11 mouse cellular contexts compared by ENCODE assay signal in genomic region chr1:171183620-171184019, GRCm38 (mm10). TPM values are rescaled to one million over a fixed set of nuclear protein-coding genes. Genes with fewer than 3 reads are reported as not detected.
DNase-seq lines count a peak whose midpoint lies in the region; ATAC-seq lines count a peak whose summit lies in the region.
"Had no signal": no experiment of that assay in that cellular context is flagged by ENCODE, and none has a peak within 500 bp of the region (broad histone marks: within the 10 kb centered on the region; RNA-seq: fewer than 3 reads in every experiment).

No protein-coding gene starts in this region.

- peak; percentile 45 for DNase-seq in adrenal gland, postnatal 14 days
- DNase-seq in adrenal gland, adult 18-20 months (ENCODE audit: low spot score in 2 of 2), result no peak
- peak; percentile 33 for DNase-seq in midbrain, embryonic 11.5 days (ENCODE audit: low spot score, missing footprints)
- DNase-seq in midbrain, embryonic 14.5 days, result no peak
- DNase-seq in heart, postnatal 4 days, result peak; percentile 69
- DNase-seq in testis, postnatal 14 days (ENCODE audit: low spot score), result no peak
- no peak for DNase-seq in cerebellum, adult 8-10 months
- no peak for DNase-seq in adipocyte (ENCODE audit: low spot score)
- DNase-seq: cerebellum, adult 9-11 months had no signal

- H3K36me3 ChIP-seq in midbrain, embryonic 11.5 days (ENCODE audit: control insufficient read depth, insufficient read depth, low read length), result no peaks in the 10 kb centered on the region
- no peaks in the 10 kb centered on the region for H3K36me3 ChIP-seq in midbrain, embryonic 14.5 days (ENCODE audit: control insufficient read depth, insufficient read depth, low read length)
- H3K36me3 ChIP-seq: forebrain, embryonic 12.5 days had no signal

- no peak overlapping the region for H3K4me2 ChIP-seq in midbrain, embryonic 11.5 days
- no peak overlapping the region for H3K4me2 ChIP-seq in midbrain, embryonic 14.5 days (ENCODE audit: low read length)
- H3K4me2 ChIP-seq: forebrain, embryonic 12.5 days had no signal

- peaks cover 5% of the 10 kb centered on the region for H3K4me1 ChIP-seq in midbrain, embryonic 11.5 days (ENCODE audit: control insufficient read depth, insufficient read depth, low read length)
- no peaks in the 10 kb centered on the region for H3K4me1 ChIP-seq in midbrain, embryonic 14.5 days (ENCODE audit: control insufficient read depth, insufficient read depth, low read length)

- H3K4me3 ChIP-seq in midbrain, embryonic 11.5 days (ENCODE audit: low read depth, low read length), result no peak overlapping the region
- no peak overlapping the region for H3K4me3 ChIP-seq in midbrain, embryonic 14.5 days (replicated peaks; ENCODE audit: low read depth, low read length)
- H3K4me3 ChIP-seq: forebrain, embryonic 12.5 days had no signal

- H3K27ac ChIP-seq in midbrain, embryonic 11.5 days (ENCODE audit: low read depth, low read length), result no peak overlapping the region
- no peak overlapping the region for H3K27ac ChIP-seq in midbrain, embryonic 14.5 days (replicated peaks; ENCODE audit: low read depth, low read length)
- H3K27ac ChIP-seq: forebrain, embryonic 12.5 days; stomach, postnatal 0 days had no signal

- no peak for ATAC-seq in midbrain, embryonic 11.5 days (ENCODE audit: low FRiP score)
- ATAC-seq in midbrain, embryonic 14.5 days (ENCODE audit: low FRiP score, low TSS enrichment), result no peak

- no peaks in the 10 kb centered on the region for H3K27me3 ChIP-seq in midbrain, embryonic 11.5 days (ENCODE audit: control insufficient read depth, insufficient read depth, low read length)
- no peaks in the 10 kb centered on the region for H3K27me3 ChIP-seq in midbrain, embryonic 14.5 days (ENCODE audit: control insufficient read depth, insufficient read depth, low read length)

- 74% methylated on average over 3 of the region's 3 CpGs for WGBS in midbrain, embryonic 11.5 days
- WGBS in midbrain, embryonic 14.5 days, result 82% methylated on average over 3 of the region's 3 CpGs

- no peaks in the 10 kb centered on the region for H3K9me3 ChIP-seq in midbrain, embryonic 11.5 days (ENCODE audit: control insufficient read depth, low read length)
- no peaks in the 10 kb centered on the region for H3K9me3 ChIP-seq in midbrain, embryonic 14.5 days (ENCODE audit: control insufficient read depth, low read length)
- H3K9me3 ChIP-seq: forebrain, embryonic 12.5 days had no signal

- no peak overlapping the region for H3K9ac ChIP-seq in midbrain, embryonic 11.5 days (ENCODE audit: low read length)
- no peak overlapping the region for H3K9ac ChIP-seq in midbrain, embryonic 14.5 days (replicated peaks; ENCODE audit: low read length)
- H3K9ac ChIP-seq: forebrain, embryonic 12.5 days had no signal

RNA-seq across cellular contexts. Expression of gene Pcp4l1, which starts 12.4 kb away (rescaled TPM):
- 37.7 and 40.5 TPM in 2 replicates for total RNA-seq in adrenal gland, postnatal 14 days (2021)
- 10 to 100 TPM; 51.7 to 52.5 TPM for total RNA-seq in adrenal gland, adult 18-20 months (2021)
- 30.1 and 32.0 TPM in 2 replicates for polyA plus RNA-seq in midbrain, embryonic 11.5 days (2014; fragmentation: Nextera tagmentation; extraction: Ambion mirVana)
- 20.0 and 20.5 TPM in 2 replicates for polyA plus RNA-seq in midbrain, embryonic 14.5 days (2014; fragmentation: Nextera tagmentation; extraction: Ambion mirVana)
- 100 to 1,000 TPM; 109 to 138 TPM for total RNA-seq in heart, postnatal 4 days (2021)

RNA-seq across cellular contexts. Expression of gene Nr1i3, which starts 30.1 kb away (rescaled TPM):
- total RNA-seq in adrenal gland, postnatal 14 days (2021), result 0.83 and 12.4 TPM in 2 replicates
- total RNA-seq in adrenal gland, adult 18-20 months (2021), result not detected
- 0.10 and 0.18 TPM in 2 replicates for polyA plus RNA-seq in midbrain, embryonic 11.5 days (2014; fragmentation: Nextera tagmentation; extraction: Ambion mirVana)
- polyA plus RNA-seq in midbrain, embryonic 14.5 days (2014; fragmentation: Nextera tagmentation; extraction: Ambion mirVana), result 0.34 and 0.39 TPM in 2 replicates
- not detected for total RNA-seq in heart, postnatal 4 days (2021)

RNA-seq across cellular contexts. Expression of gene Mpz, which starts 33.1 kb away (rescaled TPM):
- total RNA-seq in adrenal gland, postnatal 14 days (2021), result 1.5 and 3.2 TPM in 2 replicates
- 1 to 10 TPM in 1 of 2 experiments, under 1 TPM in 1; 0.73 to 1.2 TPM for total RNA-seq in adrenal gland, adult 18-20 months (2021)
- 0.12 TPM in 2 replicates for polyA plus RNA-seq in midbrain, embryonic 11.5 days (2014; fragmentation: Nextera tagmentation; extraction: Ambion mirVana)
- polyA plus RNA-seq in midbrain, embryonic 14.5 days (2014; fragmentation: Nextera tagmentation; extraction: Ambion mirVana), result 0.39 and 0.51 TPM in 2 replicates
- total RNA-seq in heart, postnatal 4 days (2021), result 10 to 100 TPM in 1 of 2 experiments, 1 to 10 TPM in 1; 9.3 to 34.8 TPM

RNA-seq across cellular contexts. Expression of gene Sdhc, which starts 33.2 kb away (rescaled TPM):
- total RNA-seq in adrenal gland, postnatal 14 days (2021), result 733 and 773 TPM in 2 replicates
- total RNA-seq in adrenal gland, adult 18-20 months (2021), result 100 to 1,000 TPM; 450 to 629 TPM
- 291 and 314 TPM in 2 replicates for polyA plus RNA-seq in midbrain, embryonic 11.5 days (2014; fragmentation: Nextera tagmentation; extraction: Ambion mirVana)
- 295 and 310 TPM in 2 replicates for polyA plus RNA-seq in midbrain, embryonic 14.5 days (2014; fragmentation: Nextera tagmentation; extraction: Ambion mirVana)
- total RNA-seq in heart, postnatal 4 days (2021), result 100 to 1,000 TPM; 847 to 901 TPM

RNA-seq across cellular contexts. Expression of gene Tomm40l, which starts 38.7 kb away (rescaled TPM):
- total RNA-seq in adrenal gland, postnatal 14 days (2021), result 52.7 and 58.6 TPM in 2 replicates
- 10 to 100 TPM; 47.7 to 67.0 TPM for total RNA-seq in adrenal gland, adult 18-20 months (2021)
- 24.0 and 24.7 TPM in 2 replicates for polyA plus RNA-seq in midbrain, embryonic 11.5 days (2014; fragmentation: Nextera tagmentation; extraction: Ambion mirVana)
- polyA plus RNA-seq in midbrain, embryonic 14.5 days (2014; fragmentation: Nextera tagmentation; extraction: Ambion mirVana), result 35.3 and 40.4 TPM in 2 replicates
- total RNA-seq in heart, postnatal 4 days (2021), result 10 to 100 TPM; 79.9 to 85.2 TPM

Comparison
In these comparisons a context has a peak if more than half of its experiments do, and no peak if none do; other contexts are left out.
1. DNase-seq: peak in adrenal gland, postnatal 14 days (single experiment), midbrain, embryonic 11.5 days (single experiment) and heart, postnatal 4 days (single experiment); none in adrenal gland, adult 18-20 months (0 of 2), midbrain, embryonic 14.5 days (single experiment), testis, postnatal 14 days (single experiment), cerebellum, adult 8-10 months (single experiment) and adipocyte (single experiment).